Mouse (Mus musculus) bone marrow macrophage, adult 2 months (primary cell): Measurements from ENCODE around the gene 1110051M20Rik.

Experiments used
- CTCF ChIP-seq: IDR thresholded peaks from 2 replicates; pipeline ENCODE4 v1.5.1; 2012; ENCODE audit warnings: low read depth, mild to moderate bottlenecking, low read length, moderate library complexity
- POLR2A ChIP-seq: IDR thresholded peaks from 2 replicates; pipeline ENCODE4 v1.6.1; 2012; ENCODE audit warnings: mild to moderate bottlenecking, low read depth, low read length, borderline replicate concordance

GRCm38 (mm10) chr2:91399727-91400126 lies 44.8 kb downstream of the 1110051M20Rik start:
- TF ChIP-seq CTCF = no peak
- no peak for TF ChIP-seq POLR2A
